Mouse (Mus musculus) CH12.LX (cell line): ENCODE data around the gene Tnni3.

Experiments
- EP300 ChIP-seq: IDR thresholded peaks from 2 replicates; pipeline ENCODE4 v1.6.1; 2011; ENCODE audit warnings: low read length, improper control_type of control experiment
- GABPA ChIP-seq: IDR thresholded peaks from 2 replicates; pipeline ENCODE4 v1.6.1; 2012; ENCODE audit warnings: low read depth, low read length, improper control_type of control experiment, inconsistent platforms; ENCODE audit not compliant: insufficient replicate concordance
- MAX ChIP-seq: IDR thresholded peaks from 2 replicates; pipeline ENCODE4 v1.6.1; 2011; ENCODE audit warnings: low read length, improper control_type of control experiment
- SIN3A ChIP-seq: IDR thresholded peaks from 2 replicates; pipeline ENCODE4 v1.6.1; 2012; ENCODE audit warnings: low read length, improper control_type of control experiment, inconsistent platforms

GRCm38 (mm10) chr7:4491308-4491707, 32.7 kb downstream of the Tnni3 start:
- TF ChIP-seq MAX (no peak), SIN3A (no peak), EP300 (no peak), GABPA (no peak)
